Mouse (Mus musculus) c-Kit-negative CD71-positive TER-119-positive erythroid progenitor cells, embryonic 14.5 days (primary cell): ENCODE results near the gene Fgfr2.

Experiments
- DNase-seq: peaks from one replicate; pipeline ENCODE4 v3.0.0-alpha.2; 2013; ENCODE audit warnings: low read depth, low spot score

Fgfr2 gene

DNA sequence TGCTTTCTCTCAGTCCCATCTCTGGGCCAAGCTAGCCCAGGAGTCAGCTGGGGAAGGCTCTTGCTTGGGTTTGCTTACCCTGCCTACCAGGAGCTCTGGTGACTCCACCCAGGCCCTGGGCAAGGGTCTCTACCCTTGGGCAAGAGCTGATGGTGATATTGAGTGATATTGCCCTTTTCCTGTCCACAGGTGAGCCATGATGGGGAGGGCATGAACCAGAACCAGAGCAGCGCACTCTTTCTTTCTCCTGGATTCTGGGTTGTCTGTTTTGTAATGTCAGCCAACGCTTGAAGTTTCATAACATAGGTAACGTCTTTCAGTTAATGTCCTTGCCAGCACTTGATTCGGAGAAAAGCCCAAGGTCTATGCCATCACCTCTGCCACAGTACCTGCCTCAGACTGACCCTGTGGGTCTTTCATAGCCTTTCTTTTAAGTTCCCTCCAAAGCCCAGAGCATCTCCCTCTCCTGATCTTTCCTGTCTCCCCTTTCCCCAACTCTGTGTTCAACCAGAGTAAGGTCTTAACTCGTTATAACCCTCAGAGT is 506.1 kb downstream of the Fgfr2 start:
- no peak for DNase-seq

DNA sequence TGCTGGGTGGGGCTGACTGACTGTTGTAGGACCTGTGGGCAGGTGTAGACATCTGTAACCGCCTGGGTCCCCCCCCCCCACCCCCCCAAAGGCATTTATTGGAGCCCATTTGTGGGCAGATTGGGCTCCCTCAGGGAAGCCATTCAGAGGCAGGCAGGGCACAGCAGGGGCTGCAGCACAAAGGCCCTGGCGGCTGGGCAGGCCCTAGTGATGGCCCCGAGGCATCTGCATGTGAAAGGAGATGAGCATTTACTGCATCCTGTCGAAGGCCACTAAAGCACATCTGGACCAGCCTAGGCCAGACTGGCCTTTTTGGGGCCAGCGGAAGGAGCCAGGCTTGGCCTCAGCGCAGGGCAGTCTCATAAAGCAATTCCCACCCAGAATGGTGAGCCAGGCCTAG is 506.8 kb downstream of the Fgfr2 start:
- no peak for DNase-seq

DNA sequence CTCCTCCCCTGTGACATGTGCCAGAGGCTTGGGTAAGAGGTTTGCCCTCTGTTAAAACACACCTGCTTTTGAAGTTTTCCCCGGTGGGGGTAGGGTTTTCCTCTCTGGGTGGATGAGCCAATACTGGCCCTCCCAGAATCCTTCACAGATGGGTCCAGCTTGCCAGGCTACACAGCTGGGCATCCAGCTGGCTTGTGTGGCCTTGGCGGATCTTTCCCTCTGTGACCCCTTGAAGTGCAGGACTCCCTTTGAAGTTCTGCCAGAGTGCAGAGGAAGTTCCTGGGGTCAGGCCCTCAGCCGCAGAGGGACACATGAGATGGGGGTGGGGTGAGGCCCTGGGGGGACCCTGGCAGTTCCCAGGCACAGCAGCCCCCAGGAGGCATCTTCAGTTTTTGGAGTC is 507.8 kb downstream of the Fgfr2 start:
- DNase-seq = no peak

DNA sequence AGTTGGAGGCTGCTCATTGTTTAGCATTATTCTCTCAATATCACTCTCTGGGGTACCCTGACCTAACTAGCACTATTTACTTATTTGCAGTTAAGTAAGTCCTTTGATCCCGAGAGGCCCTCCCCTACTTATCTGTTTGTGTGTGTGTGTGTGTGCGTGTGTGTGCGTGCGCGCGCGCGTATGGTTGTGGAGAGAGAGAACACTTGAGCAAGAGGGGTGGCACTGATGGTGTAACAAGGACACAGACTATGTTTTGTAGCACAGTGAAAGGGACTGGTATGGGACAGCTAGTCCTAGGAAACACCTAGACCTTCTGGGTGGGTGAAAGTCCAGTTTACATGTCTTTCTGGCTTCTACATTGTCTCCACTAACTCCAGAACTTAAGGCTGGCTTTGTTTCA is 511.6 kb downstream of the Fgfr2 start:
- DNase-seq = no peak

DNA sequence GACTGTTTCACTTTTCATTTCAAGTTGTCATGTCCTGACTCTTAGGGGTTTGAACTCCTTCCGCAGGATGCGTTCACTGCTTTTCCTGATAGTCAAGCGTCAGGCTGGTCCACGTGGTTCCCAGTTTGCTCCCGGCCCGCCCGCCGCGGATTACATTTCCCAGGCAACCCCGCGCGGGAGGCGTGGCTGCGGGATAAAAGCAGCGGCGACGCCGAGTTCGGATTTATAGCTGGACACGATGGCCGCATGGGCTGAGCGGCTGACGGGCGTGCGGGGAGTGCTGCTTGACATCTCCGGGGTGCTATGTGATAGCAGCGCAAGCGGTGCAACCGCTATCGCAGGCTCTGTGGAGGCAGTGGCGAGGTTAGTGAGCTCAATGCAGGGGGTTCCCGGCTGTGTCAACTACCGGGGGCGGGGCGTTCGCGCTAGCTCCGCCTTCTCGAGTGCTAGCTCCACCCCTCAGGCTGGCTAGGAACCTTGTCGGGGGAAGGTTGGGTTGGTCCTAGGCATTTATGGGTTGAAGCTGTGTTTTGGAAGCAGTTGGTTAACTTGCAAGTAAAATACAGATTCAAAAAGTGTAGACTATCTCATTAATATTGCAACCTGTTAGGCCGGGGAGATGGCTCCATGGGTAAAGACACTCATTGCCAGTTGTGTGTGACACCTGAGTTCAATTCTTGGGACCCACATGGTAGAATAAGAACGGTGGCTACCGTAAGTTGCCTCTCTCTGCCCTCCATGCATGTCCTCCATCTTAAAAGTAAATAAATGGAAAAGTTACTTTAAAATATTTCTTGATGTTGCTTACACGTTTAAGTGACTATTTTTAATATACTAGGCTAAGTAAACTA is 512.5 kb downstream of the Fgfr2 start, which contains the start of gene Lhpp:
Gene Lhpp, plus strand, starts transcription at position 171 of the 851 bp plus-strand sequence.
- peak; percentile 54 for DNase-seq

DNA sequence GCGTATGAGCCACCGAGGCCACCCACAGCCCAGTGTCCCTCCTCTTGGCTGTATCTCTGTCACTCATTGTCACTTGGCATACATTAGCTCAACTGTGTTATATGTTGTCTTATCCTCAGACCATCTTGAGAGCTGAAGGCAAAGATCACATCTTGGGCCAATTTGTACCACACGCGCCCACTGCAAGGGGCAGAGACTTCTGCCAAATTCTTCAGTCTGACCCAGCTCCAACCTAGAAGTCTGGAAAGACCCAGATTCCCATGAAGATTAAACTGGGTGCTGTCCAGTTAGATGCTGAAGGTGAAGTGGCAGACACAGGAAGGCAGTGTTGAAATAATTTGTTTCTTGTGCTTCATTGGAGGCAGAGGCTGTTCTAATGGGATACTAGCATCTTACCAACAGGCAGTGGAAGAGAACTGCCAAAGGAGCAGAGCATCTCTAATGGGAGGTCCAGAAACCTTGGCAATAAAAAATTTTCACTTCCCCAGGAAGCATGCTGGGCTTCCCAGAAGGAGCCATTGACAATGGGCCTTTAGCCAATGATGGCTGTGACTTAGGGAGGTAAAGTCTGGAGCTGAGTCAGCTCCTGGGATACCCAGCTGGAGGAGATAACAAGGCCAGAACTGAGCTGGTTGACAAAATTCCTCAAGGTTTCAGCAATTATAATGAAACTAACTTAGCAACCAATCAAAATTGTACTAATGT is 514.7 kb downstream of the Fgfr2 start:
- DNase-seq = no peak

DNA sequence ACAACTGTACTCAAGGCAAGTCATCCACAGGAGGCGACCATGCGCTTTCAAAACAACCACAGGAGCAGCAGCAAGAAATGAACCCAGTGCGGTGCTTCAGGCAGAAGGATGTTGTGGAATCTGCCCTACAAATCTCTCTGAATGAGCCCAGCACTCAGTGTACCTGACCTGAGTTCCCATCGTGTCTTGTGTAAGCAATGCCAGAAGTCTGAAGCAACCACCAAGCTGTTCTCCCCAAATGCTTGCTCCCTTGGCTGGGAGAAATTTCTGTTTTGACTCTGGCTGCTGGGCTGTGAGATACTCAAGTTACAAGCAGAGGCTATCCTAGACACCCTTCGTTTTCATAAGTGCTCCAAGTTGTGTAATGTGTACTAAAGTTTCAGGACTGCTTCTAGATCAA is 517.5 kb downstream of the Fgfr2 start:
- no peak for DNase-seq

DNA sequence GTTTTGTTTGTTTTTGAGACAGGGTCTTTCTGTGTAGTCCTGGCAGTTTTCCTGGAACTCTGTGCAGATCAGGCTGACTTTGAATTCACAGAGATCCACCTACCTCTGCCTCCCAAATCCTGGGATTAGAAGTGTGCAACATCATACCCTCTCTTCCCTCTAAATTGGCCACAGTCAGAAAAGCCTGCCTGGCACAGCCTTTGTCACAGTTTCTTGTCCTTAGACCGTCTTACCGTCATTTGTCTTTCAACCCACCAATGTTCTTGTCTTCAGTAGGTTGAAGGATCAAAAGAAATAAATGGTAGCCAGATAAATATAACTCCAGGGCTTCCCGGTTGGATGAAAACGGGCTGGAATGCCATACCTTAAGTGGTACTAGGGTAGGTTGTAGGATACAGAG is 518.4 kb downstream of the Fgfr2 start:
- no peak for DNase-seq

DNA sequence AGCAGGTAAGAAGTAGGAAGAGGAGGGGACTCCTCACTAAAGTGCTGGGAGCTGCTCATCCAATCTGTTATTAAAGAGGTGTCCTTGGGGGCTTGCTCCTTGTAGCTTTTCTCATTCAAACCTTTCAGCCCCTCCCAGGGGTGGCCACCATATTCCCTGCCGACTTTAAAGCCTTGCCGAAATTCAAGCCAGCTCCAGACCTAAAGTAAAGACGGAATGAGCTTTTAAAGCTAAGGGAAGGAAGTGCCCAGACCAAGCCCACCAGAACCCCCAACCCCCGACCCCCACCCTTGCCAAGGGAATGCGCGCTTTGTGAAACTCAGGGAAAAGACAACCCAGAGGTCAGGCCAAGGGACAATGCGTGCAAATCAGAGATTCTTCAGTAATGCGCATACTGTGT is 522.2 kb downstream of the Fgfr2 start:
- no peak for DNase-seq

DNA sequence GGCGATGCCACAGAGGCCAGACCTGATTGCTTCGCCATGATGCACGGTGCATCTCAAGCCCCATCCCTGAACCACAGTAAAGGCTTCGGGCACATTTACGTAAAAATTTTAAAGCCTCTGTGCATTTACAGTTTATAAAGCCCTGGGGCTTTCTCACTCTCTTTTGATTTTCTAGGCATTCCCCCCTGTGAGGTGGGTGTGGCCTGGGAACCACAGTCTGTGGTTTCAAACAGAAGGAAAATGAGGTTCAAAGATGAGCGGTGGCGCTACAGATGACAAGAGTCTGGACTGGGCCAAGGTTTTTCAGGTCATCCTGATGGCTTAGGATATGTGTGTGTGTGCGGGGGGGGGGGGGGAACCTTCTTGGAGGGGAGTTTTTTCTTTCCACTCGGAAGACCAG is 523.1 kb downstream of the Fgfr2 start:
- DNase-seq = no peak

DNA sequence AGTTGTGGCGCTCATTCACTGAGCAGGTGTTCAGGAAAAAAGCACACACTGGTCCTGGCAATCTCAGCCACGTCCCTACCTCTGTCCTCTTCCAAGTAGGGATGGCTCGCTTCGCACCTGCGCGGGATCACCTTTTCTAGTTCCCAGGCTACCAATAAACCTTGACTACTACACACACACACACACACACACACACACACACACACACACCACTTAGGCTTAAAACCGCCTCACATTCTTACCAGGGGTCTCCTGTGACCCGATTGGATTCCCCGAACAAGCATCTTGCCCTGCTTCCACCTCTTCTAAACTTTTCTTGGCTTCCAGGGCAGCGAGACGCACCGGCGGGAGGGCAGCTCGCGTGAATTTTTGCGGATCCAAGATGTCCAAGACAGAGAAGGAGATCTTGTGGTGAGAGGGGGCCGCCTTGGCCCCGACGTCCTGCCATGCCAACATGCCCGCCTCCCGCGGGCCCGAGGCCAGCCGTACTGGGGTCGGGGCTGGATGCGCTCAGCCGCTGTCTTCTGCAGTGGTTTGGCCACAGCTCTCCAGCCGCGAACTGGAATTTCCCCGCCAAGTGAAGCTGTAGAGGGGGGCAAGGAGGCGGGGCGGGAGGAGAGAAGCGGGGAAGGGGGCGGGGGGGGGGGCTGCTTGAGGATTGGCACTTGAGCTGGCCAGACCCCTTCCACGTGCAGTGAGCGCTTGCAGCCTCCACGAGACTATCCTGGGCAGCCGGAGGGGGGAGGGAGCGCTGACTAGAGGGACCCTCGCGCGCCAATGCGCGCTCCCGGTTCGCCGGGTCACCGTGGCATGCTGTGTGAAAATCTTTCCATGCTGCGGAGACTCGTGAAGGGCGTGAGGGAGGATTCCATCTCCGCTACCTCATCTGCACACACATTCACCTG is 523.8 kb downstream of the Fgfr2 start, which contains the start of gene Nkx1-2:
Gene Nkx1-2, minus strand, starts transcription at position 567 of the 905 bp plus-strand sequence.
- DNase-seq = no peak

DNA sequence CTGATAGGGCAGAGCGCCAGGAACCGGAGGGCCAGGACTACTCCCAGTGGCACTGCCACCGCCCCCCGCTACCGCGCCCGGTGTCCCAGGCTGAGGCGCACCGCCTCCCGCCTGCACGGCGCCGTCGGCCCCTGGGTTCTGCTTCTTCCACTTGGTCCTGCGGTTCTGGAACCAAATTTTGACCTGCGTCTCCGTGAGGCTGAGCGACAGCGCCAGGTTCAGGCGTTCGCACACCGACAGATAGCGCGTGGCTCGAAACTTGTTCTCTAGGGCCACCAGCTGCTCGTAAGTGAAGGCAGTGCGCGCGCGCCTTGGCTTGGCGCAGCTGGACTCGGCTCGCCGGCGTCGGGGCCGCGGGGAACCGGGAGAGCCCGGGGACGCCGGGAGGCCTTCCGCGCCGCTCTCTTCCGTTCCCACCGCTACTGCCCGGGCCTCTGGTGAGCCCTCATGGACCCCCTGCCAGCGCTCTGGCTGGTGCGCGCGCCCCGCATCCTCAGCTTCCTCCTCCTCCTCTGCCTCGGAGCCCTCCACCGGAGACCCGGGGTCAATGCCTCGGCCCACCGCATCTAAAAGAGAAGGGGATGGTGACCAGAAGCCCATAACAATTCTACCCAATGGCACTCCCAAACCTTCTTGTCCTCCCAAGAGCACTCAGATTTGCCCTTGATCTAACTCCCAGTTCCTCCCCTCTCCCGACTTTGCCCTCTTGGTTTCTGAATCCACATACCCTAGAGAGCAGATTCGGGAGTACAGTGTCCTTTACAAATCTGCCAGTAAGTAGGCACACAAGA is 525.7 kb downstream of the Fgfr2 start:
- DNase-seq = no peak

DNA sequence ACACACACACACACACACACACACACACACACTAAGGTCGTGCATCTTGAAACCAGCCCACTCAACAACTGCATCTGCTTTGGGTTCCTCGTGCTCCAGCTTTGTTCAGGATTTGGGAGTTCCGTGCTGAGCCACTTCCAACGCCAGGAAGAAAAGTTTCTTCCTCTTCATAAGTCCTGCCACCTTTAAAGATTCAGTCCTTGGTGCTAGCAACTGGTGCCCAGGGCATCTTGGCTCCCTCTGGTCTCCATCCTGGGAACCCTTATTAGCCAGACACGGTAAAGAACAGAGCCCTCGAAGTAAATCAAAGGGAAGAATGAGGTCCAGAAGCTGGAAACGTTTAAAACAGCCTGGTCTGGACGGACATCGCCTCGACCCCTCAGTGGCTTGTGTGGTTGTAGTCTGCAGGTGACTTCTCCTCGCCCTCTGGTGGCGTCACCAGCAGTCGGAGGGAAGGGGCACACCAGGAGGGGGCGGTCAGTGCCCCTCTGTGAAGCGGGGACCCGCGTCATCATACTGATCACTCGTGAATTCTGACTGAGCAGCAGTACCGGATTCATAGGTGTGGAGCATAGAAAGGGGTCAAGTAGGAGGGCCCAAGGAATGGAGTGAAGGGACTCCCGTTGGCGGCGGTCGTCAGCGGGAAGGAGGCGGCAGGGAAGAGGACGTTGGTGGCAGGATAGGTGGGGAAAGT is 526.4 kb downstream of the Fgfr2 start:
- DNase-seq = no peak

DNA sequence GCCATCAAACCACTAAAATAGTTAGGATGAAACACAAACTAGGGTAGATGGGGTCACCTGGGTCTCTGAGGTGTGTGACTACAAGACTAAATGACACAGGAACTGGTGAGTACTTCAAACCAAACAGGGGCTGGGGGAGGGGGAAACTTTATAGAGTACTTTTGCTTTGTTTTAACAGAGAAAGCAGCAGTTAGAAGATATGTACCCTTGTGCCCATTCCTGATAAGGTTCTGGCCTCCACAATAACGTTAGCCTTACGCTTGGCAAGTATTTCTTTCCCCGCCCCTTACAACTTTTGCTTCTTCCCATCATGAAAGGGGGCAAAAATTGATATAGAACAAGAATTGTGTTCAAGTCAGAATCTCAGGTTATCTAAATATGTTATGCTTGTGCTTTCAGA is 527.4 kb downstream of the Fgfr2 start:
- no peak for DNase-seq

DNA sequence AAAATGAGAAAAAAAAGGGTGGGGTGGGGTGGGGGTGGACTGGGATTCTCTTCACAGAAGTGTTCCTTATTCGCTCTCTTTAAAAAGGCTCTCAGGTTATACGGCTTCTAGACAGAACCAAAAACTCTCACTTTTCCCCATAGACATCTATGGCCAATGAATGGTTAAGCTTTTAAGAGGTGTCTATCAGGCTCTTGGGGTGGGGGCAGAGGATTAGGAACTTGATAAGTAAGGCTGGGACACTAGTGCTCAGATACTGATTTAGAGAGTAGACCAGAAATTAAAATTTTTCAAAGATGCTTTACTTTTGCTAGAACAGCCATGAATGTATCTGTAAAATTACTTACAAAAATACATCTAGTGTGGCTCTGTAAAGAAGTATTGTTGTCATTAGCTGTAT is 528.8 kb downstream of the Fgfr2 start:
- no peak for DNase-seq

DNA sequence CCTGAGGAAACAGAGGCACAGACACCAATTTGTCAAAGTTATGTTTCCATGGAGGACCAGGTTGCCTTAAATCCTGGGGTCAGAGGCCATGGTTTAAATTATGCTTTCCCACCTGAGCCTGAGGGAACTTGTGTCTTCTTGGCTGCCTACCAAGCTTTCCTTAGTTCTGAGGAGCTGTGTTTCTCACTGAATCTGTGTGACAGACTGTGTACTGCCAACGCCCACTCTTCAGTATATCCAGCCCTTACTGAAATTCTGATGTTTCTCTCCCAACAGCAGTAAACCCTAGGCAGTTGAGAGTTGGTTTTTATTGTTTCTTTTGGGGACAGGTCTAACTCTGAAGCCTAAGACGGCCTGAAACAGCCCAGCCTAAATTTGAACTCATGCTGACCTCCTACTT is 529.4 kb downstream of the Fgfr2 start:
- DNase-seq = no peak

DNA sequence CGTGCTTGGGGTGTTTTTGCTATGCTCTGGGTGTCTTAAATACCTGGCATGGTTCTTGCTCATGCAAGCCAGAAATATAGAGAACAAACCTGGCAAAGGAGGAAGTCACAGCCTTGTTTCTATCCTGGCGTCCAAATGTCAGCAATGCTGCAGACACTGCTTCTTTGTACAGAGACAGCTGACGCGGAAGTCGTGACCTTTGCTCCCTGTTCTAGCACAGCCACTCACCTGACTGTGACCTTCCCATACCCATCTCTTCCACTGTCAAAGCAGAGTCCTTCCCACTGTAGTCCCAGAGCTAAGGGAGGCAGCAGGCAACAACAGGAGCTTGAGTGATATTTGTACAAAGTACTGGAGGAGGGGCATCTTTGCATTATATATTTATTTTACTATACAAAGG is 533.5 kb downstream of the Fgfr2 start:
- DNase-seq = no peak

DNA sequence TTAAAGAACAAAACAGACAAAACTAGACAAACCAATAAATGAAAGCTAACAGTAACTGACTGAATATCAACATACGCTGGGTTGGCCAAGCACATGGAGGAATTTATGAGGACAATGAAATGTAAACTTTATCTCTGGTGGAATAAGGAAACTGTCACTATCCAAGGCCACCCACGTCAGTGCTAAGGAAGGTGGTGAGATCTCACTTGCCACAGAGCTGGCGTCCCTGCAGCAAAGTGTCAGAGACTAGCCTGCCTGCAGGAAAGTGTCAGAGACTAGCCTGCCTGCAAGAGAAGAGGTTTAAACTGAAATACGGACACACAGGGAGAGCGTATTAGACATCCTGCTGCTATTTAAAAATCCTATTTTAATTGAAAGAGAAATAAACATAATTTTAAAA is 536.0 kb downstream of the Fgfr2 start:
- DNase-seq = no peak

DNA sequence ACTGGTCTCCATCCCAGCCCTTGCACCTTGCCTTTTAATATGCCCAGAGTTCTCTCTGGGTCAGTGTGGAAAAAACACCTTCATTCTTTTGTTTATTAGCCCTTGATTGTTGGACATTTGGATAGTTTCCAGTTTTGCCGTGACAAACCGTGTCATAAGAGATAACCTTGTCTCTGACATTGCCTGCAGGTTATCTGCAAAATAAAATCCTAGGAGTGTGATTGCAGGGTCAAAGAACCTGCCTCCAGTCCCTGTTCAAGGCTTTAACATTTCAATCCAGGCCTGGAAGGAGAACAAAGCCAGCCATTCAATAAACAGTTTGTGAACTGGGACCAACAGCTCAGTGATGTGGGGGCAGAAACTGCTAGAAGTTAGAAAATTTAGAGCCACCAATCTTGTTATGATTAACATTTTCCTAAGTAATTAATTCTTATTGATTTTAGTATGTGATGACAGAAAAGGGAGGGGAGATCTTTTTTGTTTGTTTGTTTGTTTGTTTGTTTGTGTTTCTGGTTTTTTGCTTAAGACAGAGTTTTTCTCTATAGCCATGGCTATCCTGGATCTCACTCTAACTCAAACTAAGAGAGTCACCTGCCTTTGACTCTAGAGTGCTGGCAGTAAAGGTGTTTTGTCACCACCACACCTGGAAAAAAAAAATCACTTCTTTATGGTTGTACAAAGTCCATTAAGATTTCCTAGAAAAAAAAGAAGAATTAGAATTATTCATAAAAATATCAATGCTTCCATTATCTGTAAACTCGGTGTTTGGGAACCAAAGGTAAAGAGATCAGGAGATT is 537.3 kb downstream of the Fgfr2 start:
- no peak for DNase-seq
